Mouse (Mus musculus): Measurements from ENCODE around the gene Pde6h. TPM values are rescaled to one million over a fixed set of nuclear protein-coding genes. Genes with fewer than 3 reads are reported as not detected.
A peak's percentile ranks its signal among the peaks of the same experiment; 100 is the strongest.

Pde6h gene
- polyA plus RNA-seq, 1 experiment from 2014 or later: not detected

DNA sequence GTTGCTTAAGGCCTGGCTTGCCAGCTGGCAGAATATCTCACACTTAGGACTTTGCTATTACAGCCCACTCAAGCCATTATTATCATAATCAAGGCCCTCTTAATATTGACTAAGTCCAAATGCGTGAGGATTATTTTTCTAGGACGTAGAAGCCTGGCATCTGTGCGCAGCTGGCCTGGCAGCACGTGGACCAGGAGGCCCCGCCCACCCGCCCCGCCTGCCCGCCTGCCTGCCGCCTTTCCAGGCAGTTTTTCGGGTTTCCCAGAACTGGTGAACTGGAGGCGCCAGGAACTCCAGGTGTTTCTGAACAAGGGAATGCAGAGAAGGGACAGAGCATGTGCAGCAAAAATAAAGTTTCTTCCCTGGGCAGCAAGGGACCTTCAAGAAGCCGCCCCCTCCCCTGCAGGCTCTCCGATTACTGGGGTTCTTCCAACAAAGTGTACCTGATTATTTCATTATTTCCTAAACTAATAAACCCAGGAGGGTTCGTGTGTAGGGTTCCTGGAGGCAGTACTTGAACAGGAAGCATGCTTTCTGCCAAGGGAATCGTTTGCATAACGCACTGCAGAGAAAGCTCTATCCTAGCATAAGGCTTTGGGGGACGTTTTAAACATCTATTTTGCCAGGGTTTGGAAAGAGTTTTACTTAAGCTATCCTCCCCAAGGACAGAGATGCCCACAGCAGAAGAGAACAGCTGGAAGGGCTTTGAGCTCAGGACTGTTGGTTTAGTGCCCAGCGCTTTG is 10.1 kb upstream of the Pde6h start:
- Histone ChIP-seq H3K4me3 (peak overlapping the region; percentile 9; the same call in 1 of the 2 replicates), H3K9me3 (no peaks in the 10 kb centered on the region), H3K36me3 (no peaks in the 10 kb centered on the region), H3K27ac (replicated peaks) (no peak overlapping the region), H3K27me3 (no peaks in the 10 kb centered on the region), H3K4me1 (peaks cover 6% of the 10 kb centered on the region), H3K9ac (replicated peaks) (peak overlapping the region; percentile 20; the same call in 1 of the 2 replicates), H3K4me2 (replicated peaks) (peak overlapping the region; percentile 46)
- ATAC-seq (ENCODE audit: low FRiP score, low read depth): peak; percentile 54
- WGBS: 21% methylated on average over 18 of the region's 18 CpGs

DNA sequence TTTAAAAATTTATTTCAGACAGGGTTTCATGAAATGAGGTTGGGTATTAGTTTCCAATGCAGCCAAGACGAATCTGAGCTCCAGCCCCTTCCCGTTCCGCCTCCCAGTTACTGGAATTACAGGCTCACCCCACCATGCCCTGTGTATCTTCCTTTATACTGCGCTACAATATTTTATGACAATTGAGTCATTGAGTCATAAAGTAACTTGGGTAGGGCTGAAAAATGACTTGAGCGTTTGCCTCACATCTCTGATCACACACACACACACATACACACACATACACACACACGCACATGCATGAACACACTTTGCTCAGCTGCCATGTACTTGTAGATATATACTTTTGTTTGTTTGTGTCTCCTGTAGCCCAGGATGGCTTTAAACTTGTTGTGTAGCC is 9.4 kb upstream of the Pde6h start:
- Histone ChIP-seq H3K27ac (replicated peaks) (no peak overlapping the region), H3K4me2 (replicated peaks) (no peak overlapping the region), H3K9ac (replicated peaks) (no peak overlapping the region), H3K4me1 (peaks cover 6% of the 10 kb centered on the region), H3K9me3 (no peaks in the 10 kb centered on the region), H3K36me3 (no peaks in the 10 kb centered on the region), H3K27me3 (no peaks in the 10 kb centered on the region), H3K4me3 (no peak overlapping the region)
- no peak for ATAC-seq (ENCODE audit: low FRiP score, low read depth)
- 94% methylated on average over 6 of the region's 6 CpGs for WGBS

DNA sequence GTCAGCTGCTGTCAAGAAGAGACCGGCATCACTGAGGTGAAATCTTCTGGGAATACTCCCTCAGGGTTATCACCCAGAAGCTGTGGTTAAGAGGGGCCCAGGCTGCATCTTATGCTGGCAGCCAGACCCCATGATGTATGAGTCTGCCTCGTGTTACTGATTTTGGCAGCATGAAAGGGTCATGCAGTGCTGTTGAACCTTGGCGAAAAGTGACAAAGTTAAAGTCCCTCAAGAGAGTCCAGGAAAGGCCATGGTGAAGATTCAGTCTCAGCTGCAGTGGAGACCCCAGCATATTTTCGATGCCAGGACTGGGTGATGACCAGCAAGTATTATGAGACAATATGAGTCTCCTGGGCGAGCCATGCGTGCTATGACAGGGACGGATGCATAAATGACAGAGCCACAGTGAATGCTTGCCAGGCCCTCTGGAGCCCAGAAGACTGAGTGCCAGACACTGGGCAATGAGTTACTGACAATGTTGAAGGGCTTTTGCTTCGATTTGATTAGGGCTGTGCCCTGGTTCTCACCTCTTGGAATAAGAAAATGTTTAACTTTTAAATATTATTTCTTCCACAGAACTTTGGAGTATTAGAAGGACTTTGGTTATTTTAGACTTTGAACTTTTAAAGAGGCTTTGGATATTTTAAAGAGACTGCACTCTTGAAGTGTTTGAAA is 7.8 kb upstream of the Pde6h start:
- Histone ChIP-seq H3K9me3 (no peaks in the 10 kb centered on the region), H3K4me3 (no peak overlapping the region), H3K4me1 (peaks cover 6% of the 10 kb centered on the region), H3K27me3 (no peaks in the 10 kb centered on the region), H3K36me3 (no peaks in the 10 kb centered on the region), H3K27ac (replicated peaks) (no peak overlapping the region), H3K9ac (replicated peaks) (no peak overlapping the region), H3K4me2 (replicated peaks) (no peak overlapping the region)
- ATAC-seq (ENCODE audit: low FRiP score, low read depth): no peak
- 87% methylated on average over 8 of the region's 8 CpGs for WGBS

DNA sequence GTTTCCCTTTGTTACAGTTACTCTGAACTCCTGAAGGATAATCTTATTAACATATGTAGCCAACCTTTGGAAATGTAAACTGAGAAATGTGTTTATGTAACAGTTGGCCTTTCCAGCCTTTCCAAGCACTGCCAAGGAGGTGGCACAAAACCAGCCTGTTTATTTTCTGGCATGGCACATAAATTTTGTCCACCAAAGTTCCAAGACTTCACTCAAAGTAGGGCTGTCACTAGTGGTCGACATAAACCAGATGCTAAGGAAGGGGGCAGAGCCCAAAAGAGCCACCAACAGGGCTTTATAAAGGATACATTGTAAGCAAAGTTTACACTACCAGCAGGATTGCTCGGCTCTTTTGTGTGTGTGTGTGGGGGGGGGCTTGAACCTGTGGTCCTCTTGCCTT is 5.7 kb upstream of the Pde6h start:
- no peak for ATAC-seq (ENCODE audit: low FRiP score, low read depth)
- 7% methylated on average over 2 of the region's 2 CpGs for WGBS

DNA sequence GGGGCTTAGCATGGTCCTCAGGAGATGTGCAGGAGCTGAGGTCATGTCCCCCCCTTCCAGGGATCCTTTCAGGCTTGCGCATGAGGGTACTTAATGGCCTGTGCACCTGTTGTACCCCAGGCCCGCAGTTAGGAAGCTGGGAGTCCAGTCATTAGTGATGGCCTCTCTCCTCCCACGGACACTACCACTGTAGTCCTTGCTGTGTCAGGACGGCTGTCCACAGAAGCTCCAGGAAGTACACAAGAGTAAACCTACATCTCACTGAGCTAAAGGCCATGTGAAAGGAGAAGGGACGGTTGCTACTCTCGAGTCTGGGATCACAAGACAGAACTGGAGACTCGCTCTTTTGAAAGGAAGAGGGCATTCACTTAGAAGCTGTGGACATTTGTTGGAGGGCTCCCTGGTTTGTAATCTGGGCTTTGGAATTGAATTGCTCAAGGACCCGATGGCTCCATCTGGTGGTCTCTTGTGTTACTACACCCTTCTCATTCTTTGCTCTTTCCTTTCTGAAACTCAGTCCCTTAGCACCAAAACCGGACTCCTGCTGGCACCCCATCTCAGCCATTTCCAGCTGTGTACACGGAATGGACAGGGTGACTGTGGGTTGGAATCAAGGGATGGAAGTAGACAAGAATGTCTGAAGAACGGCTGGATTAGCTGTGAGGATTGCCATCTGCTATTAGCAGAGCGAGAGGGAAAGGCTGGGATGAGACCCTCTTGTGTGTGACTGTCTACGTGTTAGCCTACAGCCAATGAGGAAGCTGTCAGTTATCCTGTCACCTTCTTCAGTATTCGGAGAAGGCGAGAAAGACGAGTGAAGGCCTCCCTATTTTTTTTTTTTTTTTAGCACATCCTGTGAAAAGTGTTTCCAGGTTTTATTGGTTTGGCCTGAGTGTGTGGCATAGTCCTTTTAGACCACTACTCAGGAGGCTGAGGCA is 3.0 kb upstream of the Pde6h start:
- H3K36me3 ChIP-seq: no peaks in the 10 kb centered on the region
- peak; percentile 47; the same call in 1 of the 2 replicates for ATAC-seq (ENCODE audit: low FRiP score, low read depth)
- no peaks in the 10 kb centered on the region for H3K9me3 ChIP-seq
- H3K4me3 ChIP-seq: no peak overlapping the region
- no peak overlapping the region for H3K9ac ChIP-seq (replicated peaks)
- H3K4me2 ChIP-seq (replicated peaks): no peak overlapping the region
- H3K27ac ChIP-seq (replicated peaks): no peak overlapping the region
- no peaks in the 10 kb centered on the region for H3K27me3 ChIP-seq
- WGBS: 50% methylated on average over 16 of the region's 16 CpGs
- H3K4me1 ChIP-seq: no peaks in the 10 kb centered on the region

More for the DNA sequence above, 5.7 kb upstream of the Pde6h start:
- no peaks in the 10 kb centered on the region for H3K9me3 ChIP-seq
- no peak overlapping the region for H3K27ac ChIP-seq (replicated peaks)
- peaks cover 6% of the 10 kb centered on the region for H3K4me1 ChIP-seq
- no peak overlapping the region for H3K9ac ChIP-seq (replicated peaks)
- H3K4me2 ChIP-seq (replicated peaks): no peak overlapping the region
- no peaks in the 10 kb centered on the region for H3K27me3 ChIP-seq
- no peaks in the 10 kb centered on the region for H3K36me3 ChIP-seq
- no peak overlapping the region for H3K4me3 ChIP-seq

DNA sequence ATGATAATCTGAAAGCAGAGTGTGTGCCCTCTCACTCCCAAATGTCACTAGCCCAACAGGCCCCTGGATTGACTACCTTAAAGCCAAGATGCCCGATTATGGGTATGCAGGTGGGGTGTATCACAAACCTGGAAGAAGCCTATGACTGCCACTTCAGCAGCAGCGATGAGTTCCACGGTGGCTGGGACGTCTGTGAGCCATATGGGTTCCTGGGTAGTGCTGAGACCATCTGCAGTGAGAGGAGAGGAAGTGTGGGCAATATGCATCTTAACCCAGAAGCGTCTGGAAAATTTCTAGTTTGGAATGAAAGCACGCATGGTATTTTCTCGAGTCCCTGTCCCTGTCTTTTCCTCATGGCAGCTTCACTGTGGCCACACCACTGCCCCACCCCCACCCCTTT is 2.0 kb upstream of the Pde6h start:
- Histone ChIP-seq H3K36me3 (no peaks in the 10 kb centered on the region), H3K27me3 (no peaks in the 10 kb centered on the region), H3K4me1 (no peaks in the 10 kb centered on the region), H3K27ac (replicated peaks) (no peak overlapping the region), H3K4me2 (replicated peaks) (no peak overlapping the region), H3K4me3 (no peak overlapping the region), H3K9me3 (no peaks in the 10 kb centered on the region), H3K9ac (replicated peaks) (no peak overlapping the region)
- 83% methylated on average over 7 of the region's 7 CpGs for WGBS
- ATAC-seq (ENCODE audit: low FRiP score, low read depth): no peak

GRCm38 (mm10) chr6:136922080-136922479 is 1.6 kb upstream of the Pde6h start, which contains the start of gene Erp27:
TSS of gene Erp27 (minus strand) at chr6:136922180.
- ATAC-seq (ENCODE audit: low FRiP score, low read depth): no peak
- no peak within 1 kb of the TSS for H3K4me2 ChIP-seq (replicated peaks)

GRCm38 (mm10) chr6:136922871-136923270 is 761 bp upstream of the Pde6h start:
- ATAC-seq (ENCODE audit: low FRiP score, low read depth): no peak
- Histone ChIP-seq H3K4me2 (replicated peaks) (no peak overlapping the region), H3K9me3 (no peaks in the 10 kb centered on the region), H3K27me3 (no peaks in the 10 kb centered on the region), H3K36me3 (no peaks in the 10 kb centered on the region), H3K4me1 (no peaks in the 10 kb centered on the region), H3K4me3 (no peak overlapping the region), H3K27ac (replicated peaks) (no peak overlapping the region), H3K9ac (replicated peaks) (no peak overlapping the region)
- 88% methylated on average over 7 of the region's 7 CpGs for WGBS

More at GRCm38 (mm10) chr6:136922080-136922479, 1.6 kb upstream of the Pde6h start, which contains the start of gene Erp27:
- no peaks in the 10 kb centered on the region for H3K27me3 ChIP-seq
- H3K9me3 ChIP-seq: no peaks in the 10 kb centered on the region
- no peaks in the 10 kb centered on the region for H3K4me1 ChIP-seq
- H3K36me3 ChIP-seq: no peaks in the 10 kb centered on the region
- H3K27ac ChIP-seq (replicated peaks): no peak within 1 kb of the TSS
- 80% methylated on average over 5 of the region's 5 CpGs for WGBS
- no peak within 1 kb of the TSS for H3K4me3 ChIP-seq
- no peak within 1 kb of the TSS for H3K9ac ChIP-seq (replicated peaks)

- H3K4me2 ChIP-seq (replicated peaks): no peak overlapping the region
- ATAC-seq (ENCODE audit: low FRiP score, low read depth): no peak
- 78% methylated on average over 8 of the region's 8 CpGs for WGBS
- H3K4me3 ChIP-seq: no peak overlapping the region
- H3K9ac ChIP-seq (replicated peaks): no peak overlapping the region
- no peaks in the 10 kb centered on the region for H3K36me3 ChIP-seq
- no peak overlapping the region for H3K27ac ChIP-seq (replicated peaks)
- H3K9me3 ChIP-seq: no peaks in the 10 kb centered on the region
- H3K4me1 ChIP-seq: no peaks in the 10 kb centered on the region
- no peaks in the 10 kb centered on the region for H3K27me3 ChIP-seq
Measured at GRCm38 (mm10) chr6:136925049-136925448, 1.4 kb downstream of the Pde6h start.

GRCm38 (mm10) chr6:136927626-136928025 is 4.0 kb downstream of the Pde6h start:
- Histone ChIP-seq H3K9ac (replicated peaks) (no peak overlapping the region), H3K27ac (replicated peaks) (no peak overlapping the region), H3K9me3 (no peaks in the 10 kb centered on the region), H3K4me1 (no peaks in the 10 kb centered on the region), H3K36me3 (no peaks in the 10 kb centered on the region), H3K27me3 (no peaks in the 10 kb centered on the region), H3K4me3 (no peak overlapping the region), H3K4me2 (replicated peaks) (no peak overlapping the region)
- 88% methylated on average over 1 of the region's 1 CpGs for WGBS
- no peak for ATAC-seq (ENCODE audit: low FRiP score, low read depth)

- H3K27ac ChIP-seq (replicated peaks): peak overlapping the region; percentile 4; the same call in 1 of the 2 replicates
- no peak overlapping the region for H3K4me2 ChIP-seq (replicated peaks)
- no peaks in the 10 kb centered on the region for H3K9me3 ChIP-seq
- H3K9ac ChIP-seq (replicated peaks): no peak overlapping the region
- H3K27me3 ChIP-seq: no peaks in the 10 kb centered on the region
- no peaks in the 10 kb centered on the region for H3K36me3 ChIP-seq
- H3K4me1 ChIP-seq: no peaks in the 10 kb centered on the region
- ATAC-seq (ENCODE audit: low FRiP score, low read depth): no peak
- 67% methylated on average over 12 of the region's 12 CpGs for WGBS
- no peak overlapping the region for H3K4me3 ChIP-seq
Measured at GRCm38 (mm10) chr6:136930677-136931076, 7.0 kb downstream of the Pde6h start.

All from midbrain, embryonic 12.5 days (tissue).